Mouse (Mus musculus) mouse trophoblast stem cell (cell line): ENCODE data around the gene Tubgcp5.
"Not testable (repeated sequence)": the region's sequence is repeated elsewhere in the genome, so short reads cannot be mapped to it uniquely, and the experiment has no call there.

Experiments
- in situ Hi-C, 2 experiments: fragments of 300-500 bp; cut with MseI, MboI; formaldehyde crosslinking; loops; 2 replicates in 1 of 2; 3 replicates in 1 of 2; pipeline ENCODE4 v1.15.1; 2025

The Tubgcp5 gene

GRCm38 (mm10) chr7:55793952-55794603 is at the start of gene Tubgcp5:
Gene Tubgcp5, plus strand, starts transcription at chr7:55794154.
- in situ Hi-C loops: no loop called here

GRCm38 (mm10) chr7:55744566-55745220 is 49.3 kb upstream of the Tubgcp5 start:
- in situ Hi-C loops: loop anchor here in 1 of 2 experiments (25.0 kb wide), 1 partner anchor 907 kb away; the partner anchor contains the start of gene Luzp2

GRCm38 (mm10) chr7:55750841-55751240 is 43.1 kb upstream of the Tubgcp5 start:
- in situ Hi-C loops: no loop called here

GRCm38 (mm10) chr7:55759346-55759745 is 34.6 kb upstream of the Tubgcp5 start:
- in situ Hi-C loops: no loop called here

- in situ Hi-C loops: no loop called here
Observed at GRCm38 (mm10) chr7:55767926-55768325, 26.0 kb upstream of the Tubgcp5 start, which contains the start of gene Siglech. Gene Siglech, plus strand, starts transcription at chr7:55768178.

- in situ Hi-C loops: no loop called here
Observed at GRCm38 (mm10) chr7:55780011-55780410, 13.9 kb upstream of the Tubgcp5 start.

GRCm38 (mm10) chr7:55782493-55782892 is 11.5 kb upstream of the Tubgcp5 start:
- in situ Hi-C loops: no loop called here

GRCm38 (mm10) chr7:55784580-55784979 is 9.4 kb upstream of the Tubgcp5 start:
- in situ Hi-C loops: no loop called here

GRCm38 (mm10) chr7:55790586-55790985 is 3.4 kb upstream of the Tubgcp5 start:
- in situ Hi-C loops: not testable (repeated sequence)

- in situ Hi-C loops: no loop called here
Observed at GRCm38 (mm10) chr7:55792280-55792679, 1.7 kb upstream of the Tubgcp5 start.

GRCm38 (mm10) chr7:55793236-55793951 is 560 bp upstream of the Tubgcp5 start:
- in situ Hi-C loops: no loop called here

- in situ Hi-C loops: no loop called here
Observed at GRCm38 (mm10) chr7:55799981-55800380, 6.0 kb downstream of the Tubgcp5 start.

- in situ Hi-C loops: no loop called here
Observed at GRCm38 (mm10) chr7:55809967-55810366, 16.0 kb downstream of the Tubgcp5 start.

- in situ Hi-C loops: no loop called here
Observed at GRCm38 (mm10) chr7:55824468-55824867, 30.5 kb downstream of the Tubgcp5 start.

- in situ Hi-C loops: no loop called here
Observed at GRCm38 (mm10) chr7:55827551-55827950, 33.6 kb downstream of the Tubgcp5 start.

- in situ Hi-C loops: no loop called here
Observed at GRCm38 (mm10) chr7:55836877-55837276, 42.9 kb downstream of the Tubgcp5 start.

GRCm38 (mm10) chr7:55841445-55841844 is 47.5 kb downstream of the Tubgcp5 start, which contains the start of gene Cyfip1:
Gene Cyfip1, plus strand, starts transcription at chr7:55841745.
- in situ Hi-C loops: no loop called here

GRCm38 (mm10) chr7:55841977-55842503 is 48.1 kb downstream of the Tubgcp5 start:
- in situ Hi-C loops: no loop called here

- in situ Hi-C loops: no loop called here
Observed at GRCm38 (mm10) chr7:55842504-55843152, 48.7 kb downstream of the Tubgcp5 start.

- in situ Hi-C loops: no loop called here
Observed at GRCm38 (mm10) chr7:55846606-55847312, 52.8 kb downstream of the Tubgcp5 start.
